Mouse (Mus musculus) stomach, postnatal 0 days (tissue): ENCODE results near the gene Pgls.
A peak's percentile ranks its signal among the peaks of the same experiment; 100 is the strongest.

Experiments
- CTCF ChIP-seq: IDR thresholded peaks from 2 replicates; pipeline ENCODE4 v1.5.1; 2016; ENCODE audit warnings: antibody characterized with exemption, low read depth, mild to moderate bottlenecking, moderate library complexity
- EP300 ChIP-seq: optimal IDR thresholded peaks from 2 replicates; pipeline ENCODE3; 2016; ENCODE audit warnings: antibody characterized with exemption

DNA sequence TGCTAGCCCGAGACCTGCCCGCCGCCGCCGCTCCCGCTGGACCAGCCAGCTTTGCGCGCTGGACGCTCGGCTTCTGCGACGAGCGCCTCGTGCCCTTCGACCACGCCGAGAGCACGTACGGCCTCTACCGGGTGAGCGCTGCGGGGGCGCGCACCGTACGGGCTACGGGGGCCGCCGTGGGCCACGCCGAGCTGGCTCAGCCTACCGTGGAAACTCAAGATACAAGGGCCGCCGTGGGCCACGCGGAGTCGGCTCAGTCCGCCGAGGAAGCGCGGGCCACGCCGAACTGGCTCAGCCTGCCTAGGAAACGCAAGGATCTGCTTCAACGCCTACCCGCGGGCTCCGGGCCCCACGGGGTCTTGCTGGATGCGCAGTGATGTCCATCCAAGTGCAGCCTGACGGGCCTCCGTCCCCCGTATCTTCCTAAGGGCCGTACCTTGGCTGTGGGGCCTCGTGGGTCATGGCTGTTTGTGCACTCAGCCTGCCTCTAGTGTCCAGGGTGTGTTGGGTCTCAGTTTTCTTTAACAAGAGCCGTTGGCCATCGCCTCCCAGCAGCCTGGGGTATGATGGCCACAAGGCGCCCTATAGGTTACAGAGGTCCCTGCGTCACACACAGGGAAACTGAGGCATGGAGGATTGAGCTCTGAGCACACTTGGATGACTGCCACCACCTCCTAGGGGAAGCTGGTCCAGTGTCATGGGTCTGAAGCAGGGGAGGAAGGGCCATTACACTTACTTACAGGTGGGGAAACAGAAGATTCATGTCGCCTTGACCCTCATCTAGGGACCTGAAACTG lies 596 bp downstream of the Pgls start:
- TF ChIP-seq CTCF (peak; percentile 32), EP300 (no peak)
